Mouse (Mus musculus) brain, embryonic 14.5 days (tissue): ENCODE results near the gene Alkbh7.

Experiments
- CTCF ChIP-seq: fragments of 200-500 bp; IDR thresholded peaks from 2 replicates; pipeline ENCODE4 v1.5.1; 2012; ENCODE audit warnings: inconsistent platforms, mild to moderate bottlenecking, moderate library complexity, borderline replicate concordance; ENCODE audit not compliant: insufficient read depth, insufficient read length; ENCODE audit errors: extremely low read depth
- POLR2A ChIP-seq: fragments of 200-500 bp; IDR thresholded peaks from 2 replicates; pipeline ENCODE4 v1.6.1; 2012; ENCODE audit warnings: mild to moderate bottlenecking, inconsistent platforms, borderline replicate concordance; ENCODE audit not compliant: poor library complexity, insufficient read depth, insufficient read length, severe bottlenecking; ENCODE audit errors: extremely low read depth

DNA sequence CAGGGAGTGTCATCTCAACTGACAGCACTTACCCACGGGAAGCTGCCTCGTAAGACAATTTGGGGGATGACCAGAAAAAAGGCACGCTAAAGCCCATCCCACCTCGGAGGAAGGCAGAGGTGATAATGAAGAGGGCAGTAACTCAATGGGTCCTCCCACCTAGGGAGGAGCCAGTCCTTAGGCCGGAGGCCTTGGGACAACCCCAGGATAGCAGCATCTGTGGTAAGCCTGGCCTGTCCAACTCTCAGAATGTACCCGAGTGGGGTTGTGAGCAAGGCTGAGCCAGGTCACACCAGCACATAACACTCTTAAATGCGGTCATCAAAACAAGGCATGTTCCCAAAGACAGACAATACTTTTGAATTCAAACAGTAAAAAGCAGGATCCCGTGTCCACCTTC lies 32.6 kb downstream of the Alkbh7 start:
- TF ChIP-seq CTCF (no peak), POLR2A (no peak)
